Mouse (Mus musculus) small intestine, adult 2 months (tissue): ENCODE measurements around the gene Rhpn2. TPM values are rescaled to one million over a fixed set of nuclear protein-coding genes. Genes with fewer than 3 reads are reported as not detected.
A peak's percentile ranks its signal among the peaks of the same experiment; 100 is the strongest.

Experiments
- H3K27ac ChIP-seq: fragments of 200-500 bp; 2 replicates; pipeline ENCODE4 v1.5.1; 2012; ENCODE audit warnings: low read depth, low read length, control low read depth, inconsistent platforms; ENCODE audit not compliant: insufficient read depth
- H3K27me3 ChIP-seq: fragments of 200-500 bp; 2 replicates; pipeline ENCODE4 v1.6.1; 2012; ENCODE audit warnings: mild to moderate bottlenecking, moderate library complexity, low read length, inconsistent platforms; ENCODE audit not compliant: control insufficient read depth, insufficient read depth
- H3K36me3 ChIP-seq: fragments of 200-500 bp; 2 replicates; pipeline ENCODE4 v1.6.1; 2012; ENCODE audit warnings: mild to moderate bottlenecking, low read length, control low read depth, inconsistent platforms; ENCODE audit not compliant: control insufficient read depth, insufficient read depth
- H3K4me1 ChIP-seq: fragments of 200-500 bp; 2 replicates; pipeline ENCODE4 v1.6.1; 2012; ENCODE audit warnings: low read length, inconsistent platforms, mixed read lengths; ENCODE audit not compliant: control insufficient read depth, insufficient read depth, insufficient read length
- H3K4me3 ChIP-seq: fragments of 200-500 bp; 2 replicates; pipeline ENCODE4 v1.5.1; 2012; ENCODE audit warnings: low read depth, mild to moderate bottlenecking, control low read depth, inconsistent platforms, low read length, moderate library complexity
- CTCF ChIP-seq: fragments of 200-500 bp; IDR thresholded peaks from 2 replicates; pipeline ENCODE4 v1.5.1; 2012; ENCODE audit warnings: low read depth, mild to moderate bottlenecking, control low read depth, inconsistent platforms, low read length, moderate library complexity, mixed read lengths; ENCODE audit not compliant: insufficient replicate concordance, insufficient read length; ENCODE audit errors: extremely low read depth
- POLR2A ChIP-seq: fragments of 200-500 bp; IDR thresholded peaks from 2 replicates; pipeline ENCODE4 v1.6.1; 2012; ENCODE audit warnings: low read depth, mild to moderate bottlenecking, control low read depth, inconsistent platforms, low read length, moderate library complexity
- WGBS: fragments of 180-500 bp; shearing (Covaris S2); methylation state at CpG from one replicate; pipeline ENCODE4 v1.1.7; 2018; 5-methylcytosine and 5-hydroxymethylcytosine counted together
- polyA plus RNA-seq: library from polyadenylated mRNA; depleted of rRNA; stranded (reverse); fragments of >200 nt; gene quantifications from 2 replicates; pipeline ENCODE4 v1.2.3, GENCODE M21; 2012; rRNA removed

The Rhpn2 gene
- polyA plus RNA-seq, result 14.6 and 46.0 TPM in 2 replicates

GRCm38 (mm10) chr7:35333692-35334526 lies at the start of gene Rhpn2:
Gene Rhpn2 (plus strand): TSS chr7:35334170.
- whole genome bisulfite sequencing, result under 1% methylated on average over 51 of the region's 52 CpGs
- Histone ChIP-seq H3K4me3 (peak within 1 kb of the TSS; percentile 98), H3K27ac (peak within 1 kb of the TSS; percentile 94), H3K4me1 (peaks cover 11% of the 10 kb centered on the region; the same call in 1 of the 2 replicates), H3K36me3 (no peaks in the 10 kb centered on the region), H3K27me3 (no peaks in the 10 kb centered on the region)
- TF ChIP-seq POLR2A (peak; percentile 98), CTCF (no peak)

GRCm38 (mm10) chr7:35293464-35293863 lies 40.5 kb upstream of the Rhpn2 start:
- H3K27ac ChIP-seq, result no peak overlapping the region
- no peaks in the 10 kb centered on the region for H3K4me1 ChIP-seq
- H3K27me3 ChIP-seq, result no peaks in the 10 kb centered on the region
- TF ChIP-seq POLR2A (no peak), CTCF (0 out of 2 replicates have a peak, but pooled peaks have one; percentile 20)
- no peak overlapping the region for H3K4me3 ChIP-seq
- peaks cover 50% of the 10 kb centered on the region for H3K36me3 ChIP-seq
- WGBS, result 81% methylated on average over 13 of the region's 13 CpGs

- WGBS, result 63% methylated on average over 2 of the region's 2 CpGs
- H3K27ac ChIP-seq, result no peak overlapping the region
- H3K4me1 ChIP-seq, result no peaks in the 10 kb centered on the region
- TF ChIP-seq POLR2A (no peak), CTCF (no peak)
- H3K36me3 ChIP-seq, result peaks cover 43% of the 10 kb centered on the region
- no peaks in the 10 kb centered on the region for H3K27me3 ChIP-seq
- H3K4me3 ChIP-seq, result no peak overlapping the region
Observed at GRCm38 (mm10) chr7:35295631-35296030, 38.3 kb upstream of the Rhpn2 start.

- Histone ChIP-seq H3K27me3 (no peaks in the 10 kb centered on the region), H3K27ac (no peak overlapping the region), H3K4me1 (no peaks in the 10 kb centered on the region; the same call in 1 of the 2 replicates), H3K36me3 (peaks cover 42% of the 10 kb centered on the region), H3K4me3 (no peak overlapping the region)
- WGBS, result 88% methylated on average over 5 of the region's 5 CpGs
- TF ChIP-seq POLR2A (no peak), CTCF (peak; percentile 29; the same call in 1 of the 2 replicates)
Observed at GRCm38 (mm10) chr7:35297886-35298285, 36.1 kb upstream of the Rhpn2 start.

- Histone ChIP-seq H3K4me1 (no peaks in the 10 kb centered on the region; the same call in 1 of the 2 replicates), H3K27me3 (no peaks in the 10 kb centered on the region), H3K27ac (no peak overlapping the region), H3K36me3 (peaks cover 40% of the 10 kb centered on the region), H3K4me3 (no peak overlapping the region)
- 75% methylated on average over 8 of the region's 8 CpGs for WGBS
- TF ChIP-seq POLR2A (no peak), CTCF (no peak)
Observed at GRCm38 (mm10) chr7:35299656-35300055, 34.3 kb upstream of the Rhpn2 start.

GRCm38 (mm10) chr7:35300792-35301191 lies 33.2 kb upstream of the Rhpn2 start:
- no peaks in the 10 kb centered on the region for H3K27me3 ChIP-seq
- peaks cover 39% of the 10 kb centered on the region for H3K36me3 ChIP-seq
- no peak overlapping the region for H3K27ac ChIP-seq
- H3K4me1 ChIP-seq, result no peaks in the 10 kb centered on the region; the same call in 1 of the 2 replicates
- TF ChIP-seq CTCF (no peak), POLR2A (no peak)
- H3K4me3 ChIP-seq, result no peak overlapping the region

GRCm38 (mm10) chr7:35311214-35311613 lies 22.8 kb upstream of the Rhpn2 start:
- Histone ChIP-seq H3K36me3 (peaks cover 31% of the 10 kb centered on the region), H3K4me3 (no peak overlapping the region), H3K4me1 (peaks cover 4% of the 10 kb centered on the region), H3K27me3 (no peaks in the 10 kb centered on the region), H3K27ac (peak overlapping the region; percentile 33; the same call in 1 of the 2 replicates)
- TF ChIP-seq CTCF (no peak), POLR2A (no peak)
- WGBS, result 40% methylated on average over 3 of the region's 3 CpGs
